Mouse (Mus musculus): Measurements from ENCODE around the gene Hipk2.

Hipk2 gene

GRCm38 (mm10) chr6:38792966-38793365 lies 83.0 kb downstream of the Hipk2 start:
- DNase-seq (ENCODE audit: low spot score in 2 of 2), result no peak

- no peak for DNase-seq (ENCODE audit: low spot score in 2 of 2)
Measured at GRCm38 (mm10) chr6:38789221-38789810, 86.6 kb downstream of the Hipk2 start.

GRCm38 (mm10) chr6:38787811-38788509 lies 88.0 kb downstream of the Hipk2 start:
- no peak for DNase-seq (ENCODE audit: low spot score in 2 of 2)

- DNase-seq (ENCODE audit: low spot score in 2 of 2), result no peak
Measured at GRCm38 (mm10) chr6:38787134-38787533, 88.8 kb downstream of the Hipk2 start.

- DNase-seq (ENCODE audit: low spot score in 2 of 2), result no peak
Measured at GRCm38 (mm10) chr6:38785747-38786146, 90.2 kb downstream of the Hipk2 start.

GRCm38 (mm10) chr6:38779411-38779810 lies 96.6 kb downstream of the Hipk2 start:
- no peak for DNase-seq (ENCODE audit: low spot score in 2 of 2)

GRCm38 (mm10) chr6:38778887-38779286 lies 97.1 kb downstream of the Hipk2 start:
- no peak for DNase-seq (ENCODE audit: low spot score in 2 of 2)

- DNase-seq (ENCODE audit: low spot score in 2 of 2), result no peak
Measured at GRCm38 (mm10) chr6:38776000-38776584, 99.9 kb downstream of the Hipk2 start.

GRCm38 (mm10) chr6:38772836-38773518 lies 103.0 kb downstream of the Hipk2 start:
- no peak for DNase-seq (ENCODE audit: low spot score in 2 of 2)

GRCm38 (mm10) chr6:38771061-38771667 lies 104.8 kb downstream of the Hipk2 start:
- DNase-seq (ENCODE audit: low spot score in 2 of 2), result no peak

- no peak for DNase-seq (ENCODE audit: low spot score in 2 of 2)
Measured at GRCm38 (mm10) chr6:38769627-38770026, 106.3 kb downstream of the Hipk2 start.

- DNase-seq (ENCODE audit: low spot score in 2 of 2), result no peak
Measured at GRCm38 (mm10) chr6:38762588-38763265, 113.2 kb downstream of the Hipk2 start.

GRCm38 (mm10) chr6:38762006-38762405 lies 114.0 kb downstream of the Hipk2 start:
- no peak for DNase-seq (ENCODE audit: low spot score in 2 of 2)

- DNase-seq (ENCODE audit: low spot score in 2 of 2), result no peak
Measured at GRCm38 (mm10) chr6:38760911-38761706, 114.9 kb downstream of the Hipk2 start.

GRCm38 (mm10) chr6:38759922-38760620 lies 115.9 kb downstream of the Hipk2 start:
- DNase-seq (ENCODE audit: low spot score in 2 of 2), result no peak

- no peak for DNase-seq (ENCODE audit: low spot score in 2 of 2)
Measured at GRCm38 (mm10) chr6:38759186-38759585, 116.8 kb downstream of the Hipk2 start.

GRCm38 (mm10) chr6:38757597-38757996 lies 118.4 kb downstream of the Hipk2 start:
- DNase-seq (ENCODE audit: low spot score in 2 of 2), result no peak

- DNase-seq (ENCODE audit: low spot score in 2 of 2), result no peak
Measured at GRCm38 (mm10) chr6:38756968-38757367, 119.0 kb downstream of the Hipk2 start.

GRCm38 (mm10) chr6:38755961-38756360 lies 120.0 kb downstream of the Hipk2 start:
- DNase-seq (ENCODE audit: low spot score in 2 of 2), result no peak

GRCm38 (mm10) chr6:38755188-38755587 lies 120.8 kb downstream of the Hipk2 start:
- DNase-seq (ENCODE audit: low spot score in 2 of 2), result no peak

Measured in spleen, postnatal 14 days (tissue).